In genomic region chr1:157280781-157281180, GRCm38 (mm10) we compare ENCODE assay signal across 15 mouse cellular contexts.
A peak's percentile ranks its signal among the peaks of the same experiment; 100 is the strongest.
DNase-seq lines count a peak whose midpoint lies in the region; ATAC-seq and TF ChIP-seq lines count a peak whose summit lies in the region.
"Had no signal": no experiment of that assay in that cellular context is flagged by ENCODE, and none has a peak within 500 bp of the region (broad histone marks: within the 10 kb centered on the region; RNA-seq: fewer than 3 reads in every experiment).

No protein-coding gene starts in this region.

- no peak overlapping the region for H3K4me3 ChIP-seq in forebrain, embryonic 13.5 days
- no peak overlapping the region for H3K4me3 ChIP-seq in forebrain, embryonic 15.5 days
- H3K4me3 ChIP-seq in layer of hippocampus, adult 2 months = no peak overlapping the region
- H3K4me3 ChIP-seq in embryonic facial prominence, embryonic 14.5 days (ENCODE audit: low read depth, low read length) = no peak overlapping the region
- H3K4me3 ChIP-seq: erythroblast, embryonic 14.5 days; heart, embryonic 13.5 days had no signal

- peak; percentile 81 for TF ChIP-seq CTCF in layer of hippocampus, adult 2 months (conservative IDR thresholded peaks at IDR 0.05)

- H3K4me1 ChIP-seq in forebrain, embryonic 13.5 days = peaks cover 8% of the 10 kb centered on the region
- peaks cover 7% of the 10 kb centered on the region for H3K4me1 ChIP-seq in forebrain, embryonic 15.5 days
- H3K4me1 ChIP-seq in embryonic facial prominence, embryonic 14.5 days (ENCODE audit: control insufficient read depth, insufficient read depth, low read length) = no peaks in the 10 kb centered on the region

- H3K4me2 ChIP-seq in forebrain, embryonic 13.5 days = no peak overlapping the region
- H3K4me2 ChIP-seq in forebrain, embryonic 15.5 days (replicated peaks) = no peak overlapping the region
- H3K4me2 ChIP-seq in embryonic facial prominence, embryonic 14.5 days (ENCODE audit: low read depth, low read length) = no peak overlapping the region
- H3K4me2 ChIP-seq: heart, embryonic 13.5 days had no signal

- no peaks in the 10 kb centered on the region for H3K27me3 ChIP-seq in forebrain, embryonic 13.5 days
- no peaks in the 10 kb centered on the region for H3K27me3 ChIP-seq in forebrain, embryonic 15.5 days
- no peaks in the 10 kb centered on the region for H3K27me3 ChIP-seq in embryonic facial prominence, embryonic 14.5 days (replicated peaks; ENCODE audit: control insufficient read depth, insufficient read depth, low read length)
- H3K27me3 ChIP-seq: heart, embryonic 13.5 days had no signal

- no peak overlapping the region for H3K27ac ChIP-seq in forebrain, embryonic 13.5 days
- no peak overlapping the region for H3K27ac ChIP-seq in forebrain, embryonic 15.5 days (replicated peaks)
- 0 out of 2 replicates have a peak overlapping the region, but pooled peaks have one; percentile 15 for H3K27ac ChIP-seq in layer of hippocampus, adult 2 months
- H3K27ac ChIP-seq in embryonic facial prominence, embryonic 14.5 days (replicated peaks; ENCODE audit: low read depth, low read length) = no peak overlapping the region
- H3K27ac ChIP-seq: heart, embryonic 13.5 days had no signal

- no peaks in the 10 kb centered on the region for H3K9me3 ChIP-seq in forebrain, embryonic 13.5 days (replicated peaks)
- no peaks in the 10 kb centered on the region for H3K9me3 ChIP-seq in forebrain, embryonic 15.5 days
- no peaks in the 10 kb centered on the region for H3K9me3 ChIP-seq in embryonic facial prominence, embryonic 14.5 days (ENCODE audit: control insufficient read depth, low read length)
- H3K9me3 ChIP-seq: heart, embryonic 13.5 days had no signal

- ATAC-seq in forebrain, embryonic 13.5 days = peak; percentile 43; the same call in 1 of the 2 replicates
- no peak for ATAC-seq in forebrain, embryonic 15.5 days (replicated peaks)
- ATAC-seq in embryonic facial prominence, embryonic 14.5 days (ENCODE audit: low read depth) = no peak
- ATAC-seq in activated CD4-positive, CD25-positive, alpha-beta regulatory T cell, adult 4 months = no peak
- ATAC-seq: CD4-positive, CD25-positive, alpha-beta regulatory T cell, adult 4 months had no signal

- DNase-seq in layer of hippocampus, adult 2 months (ENCODE audit: low spot score in 2 of 2) = no peak
- no peak for DNase-seq in layer of hippocampus, adult 11-12 months (ENCODE audit: low spot score)
- peak; percentile 40 for DNase-seq in A20 (ENCODE audit: low read depth, low spot score)
- peak; percentile 38 for DNase-seq in embryonic facial prominence, embryonic 14.5 days (ENCODE audit: low spot score)
- no peak for DNase-seq in adrenal gland, adult 18-20 months (ENCODE audit: low spot score in 2 of 2)
- DNase-seq: cerebellum, adult 9-11 months; kidney, adult 11 months; lung, adult 18-20 months; right cerebral cortex, postnatal 14 days had no signal

- no peaks in the 10 kb centered on the region for H3K36me3 ChIP-seq in forebrain, embryonic 13.5 days (ENCODE audit: poor library complexity, severe bottlenecking)
- H3K36me3 ChIP-seq in forebrain, embryonic 15.5 days = no peaks in the 10 kb centered on the region
- no peaks in the 10 kb centered on the region for H3K36me3 ChIP-seq in embryonic facial prominence, embryonic 14.5 days (ENCODE audit: control insufficient read depth, insufficient read depth, low read length)
- H3K36me3 ChIP-seq: heart, embryonic 13.5 days had no signal

- no peak overlapping the region for H3K9ac ChIP-seq in forebrain, embryonic 13.5 days
- no peak overlapping the region for H3K9ac ChIP-seq in forebrain, embryonic 15.5 days (replicated peaks)
- no peak overlapping the region for H3K9ac ChIP-seq in embryonic facial prominence, embryonic 14.5 days (ENCODE audit: low read depth, low read length)
- H3K9ac ChIP-seq: heart, embryonic 13.5 days had no signal

Comparison
In these comparisons a context has a peak if more than half of its experiments do, and no peak if none do; other contexts are left out.
1. DNase-seq: peak in A20 (single experiment) and embryonic facial prominence, embryonic 14.5 days (single experiment); none in layer of hippocampus, adult 2 months (0 of 2), layer of hippocampus, adult 11-12 months (single experiment) and adrenal gland, adult 18-20 months (0 of 2).